Mouse (Mus musculus) lung, postnatal 0 days (tissue): ENCODE measurements around the gene B4galnt2.
A peak's percentile ranks its signal among the peaks of the same experiment; 100 is the strongest.

Experiments
- CTCF ChIP-seq: IDR thresholded peaks from 2 replicates; pipeline ENCODE4 v1.5.1; 2016; ENCODE audit warnings: antibody characterized with exemption, mild to moderate bottlenecking
- EP300 ChIP-seq: IDR thresholded peaks from 2 replicates; pipeline ENCODE4 v1.6.1; 2016; ENCODE audit warnings: antibody characterized with exemption, mild to moderate bottlenecking, control low read depth

- TF ChIP-seq EP300 (0 out of 2 replicates have a peak, but pooled peaks have one; percentile 16), CTCF (peak; percentile 81)
Observed at GRCm38 (mm10) chr11:95827464-95828085, 87.1 kb downstream of the B4galnt2 start.
